Mouse (Mus musculus) urinary bladder, postnatal 25 days (tissue): ENCODE measurements around the gene Gm10401.

Source experiments
- DNase-seq: peaks from one replicate; pipeline ENCODE4 v3.0.0; 2022; ENCODE audit warnings: low spot score

Gm10401 gene

GRCm38 (mm10) chr5:115098195-115098594 lies at the start of gene Gm10401:
TSS of gene Gm10401 (minus strand) at chr5:115098295.
- DNase-seq = no peak

DNA sequence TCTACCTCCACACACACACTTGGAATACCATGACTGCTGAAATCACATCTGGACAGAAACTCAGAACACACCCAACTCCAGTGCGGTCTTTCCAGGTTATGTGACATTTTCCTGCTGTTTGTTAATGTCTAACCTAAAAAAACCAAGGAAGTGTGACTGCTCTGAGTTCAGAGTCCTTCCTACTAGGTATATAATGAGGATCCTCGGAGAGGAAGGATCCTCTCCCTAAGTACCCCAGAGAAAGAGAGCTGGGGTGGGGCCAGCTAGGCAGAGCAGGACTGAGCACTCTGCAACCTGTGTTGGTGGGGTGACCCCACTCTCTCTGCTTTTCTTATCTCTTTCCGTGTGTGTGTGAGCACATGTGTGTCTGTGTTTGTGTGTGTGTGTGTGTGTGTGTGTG lies 49.3 kb upstream of the Gm10401 start:
- DNase-seq = no peak

- no peak for DNase-seq
Measured at GRCm38 (mm10) chr5:115146747-115147130, 48.6 kb upstream of the Gm10401 start.

DNA sequence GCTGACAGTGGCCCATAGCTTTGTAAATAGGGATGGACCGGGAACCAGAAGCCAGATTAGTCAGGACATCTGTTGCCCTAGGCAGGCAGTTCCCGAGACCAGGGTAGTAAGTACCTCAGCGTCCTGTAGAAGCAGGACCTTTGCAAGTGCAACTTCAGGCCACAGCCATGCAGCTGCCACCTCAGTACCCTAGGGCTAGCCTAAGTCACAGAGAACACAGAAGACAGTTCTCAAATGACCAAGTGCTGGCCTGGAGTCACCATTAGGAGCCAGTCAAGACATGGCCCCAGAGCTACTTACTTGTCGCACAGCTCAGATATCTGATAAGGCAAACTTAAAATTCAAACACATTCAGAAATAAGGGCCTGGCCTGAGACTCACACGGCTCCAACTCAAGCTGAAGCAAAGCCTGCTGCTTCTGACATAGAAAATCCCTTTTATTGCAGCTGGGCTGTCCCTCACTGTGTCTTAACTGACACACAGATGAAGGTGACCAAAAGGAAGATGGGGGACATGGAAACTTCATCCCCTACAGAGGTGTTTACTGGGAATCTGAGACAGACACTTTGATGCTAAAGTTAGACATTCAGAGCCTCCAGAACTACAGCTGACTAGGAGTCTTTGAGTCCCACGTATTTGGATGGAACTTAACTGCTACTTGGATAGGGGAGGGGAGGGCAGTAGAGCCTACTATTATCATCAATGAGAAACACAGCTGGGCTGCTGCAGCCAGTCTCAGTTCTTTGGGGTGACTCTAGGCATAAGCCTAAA lies 48.1 kb upstream of the Gm10401 start:
- no peak for DNase-seq

DNA sequence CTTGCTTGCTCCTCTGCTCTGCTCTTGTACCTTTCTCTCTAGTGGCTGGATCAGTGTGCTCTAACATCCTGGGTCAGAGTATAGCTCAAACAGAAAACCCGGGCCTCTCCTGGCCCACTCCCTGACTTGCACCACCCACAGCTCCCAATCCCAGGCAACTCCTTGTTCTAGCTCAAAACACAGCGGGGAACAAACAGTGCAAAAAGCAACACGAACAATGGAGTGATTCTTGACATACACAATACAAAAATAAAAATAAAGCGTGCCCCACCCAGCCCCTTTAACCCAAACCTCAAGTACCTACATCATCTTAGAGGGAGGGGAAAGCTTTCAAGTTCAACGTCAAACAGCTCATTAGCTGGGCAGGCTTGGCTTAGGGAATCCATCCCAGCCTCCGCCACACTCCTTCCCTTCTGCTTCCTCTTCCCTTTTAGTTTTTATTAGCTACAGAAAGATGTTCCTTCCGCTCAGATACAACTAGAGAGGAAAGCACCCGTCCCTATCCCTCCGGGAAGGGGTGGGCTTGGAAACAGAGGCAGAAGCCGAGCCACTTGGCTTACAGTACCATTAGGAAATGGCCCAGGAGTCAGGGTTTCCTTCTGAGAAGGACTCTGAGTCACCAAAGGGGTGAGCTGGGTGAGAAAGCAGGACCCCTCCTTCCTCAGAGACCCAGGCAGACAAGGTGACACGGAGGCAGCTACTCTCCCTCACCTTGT lies 47.3 kb upstream of the Gm10401 start:
- DNase-seq = no peak

GRCm38 (mm10) chr5:115144471-115144870 lies 46.4 kb upstream of the Gm10401 start:
- no peak for DNase-seq

- DNase-seq = no peak
Measured at GRCm38 (mm10) chr5:115143552-115143951, 45.5 kb upstream of the Gm10401 start.

GRCm38 (mm10) chr5:115142166-115142697 lies 44.1 kb upstream of the Gm10401 start:
- no peak for DNase-seq

DNA sequence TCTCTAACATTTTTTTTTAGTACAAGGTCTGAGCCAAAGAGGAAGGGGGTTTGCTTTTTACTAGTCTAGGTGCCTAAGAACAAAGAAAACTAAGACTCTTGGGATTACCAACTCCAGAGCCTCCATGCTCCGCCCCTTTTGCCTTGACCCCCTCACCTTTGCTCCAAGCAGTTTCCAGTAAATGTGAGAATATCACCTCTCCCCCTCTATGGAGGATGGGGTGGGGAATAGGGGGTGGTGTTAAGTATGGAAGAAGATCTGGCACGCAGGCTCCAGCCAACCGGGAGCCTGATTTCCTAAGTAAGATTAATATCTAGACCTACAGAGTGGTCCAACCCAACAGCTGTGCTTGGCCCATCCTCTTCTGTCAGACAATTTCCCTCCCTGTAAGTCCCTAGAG lies 42.6 kb upstream of the Gm10401 start:
- no peak for DNase-seq

DNA sequence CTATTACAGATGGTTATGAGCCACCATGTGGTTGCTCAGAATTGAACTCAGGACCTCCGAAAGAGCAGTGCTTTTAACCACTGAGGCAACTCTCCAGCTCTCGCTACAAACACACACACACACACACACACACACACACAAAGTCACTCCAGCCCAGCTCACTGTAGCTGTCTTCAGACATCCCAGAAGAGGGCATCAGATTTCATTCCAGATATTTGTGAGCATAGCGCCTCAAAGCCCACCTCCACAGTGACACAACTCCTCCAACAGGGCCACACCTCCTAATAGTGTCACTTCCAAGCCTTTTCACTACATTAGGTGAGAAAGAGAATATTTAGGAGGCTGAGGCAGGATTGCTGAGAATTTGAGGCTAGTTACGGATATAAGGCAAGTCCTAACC lies 41.0 kb upstream of the Gm10401 start:
- DNase-seq = no peak

DNA sequence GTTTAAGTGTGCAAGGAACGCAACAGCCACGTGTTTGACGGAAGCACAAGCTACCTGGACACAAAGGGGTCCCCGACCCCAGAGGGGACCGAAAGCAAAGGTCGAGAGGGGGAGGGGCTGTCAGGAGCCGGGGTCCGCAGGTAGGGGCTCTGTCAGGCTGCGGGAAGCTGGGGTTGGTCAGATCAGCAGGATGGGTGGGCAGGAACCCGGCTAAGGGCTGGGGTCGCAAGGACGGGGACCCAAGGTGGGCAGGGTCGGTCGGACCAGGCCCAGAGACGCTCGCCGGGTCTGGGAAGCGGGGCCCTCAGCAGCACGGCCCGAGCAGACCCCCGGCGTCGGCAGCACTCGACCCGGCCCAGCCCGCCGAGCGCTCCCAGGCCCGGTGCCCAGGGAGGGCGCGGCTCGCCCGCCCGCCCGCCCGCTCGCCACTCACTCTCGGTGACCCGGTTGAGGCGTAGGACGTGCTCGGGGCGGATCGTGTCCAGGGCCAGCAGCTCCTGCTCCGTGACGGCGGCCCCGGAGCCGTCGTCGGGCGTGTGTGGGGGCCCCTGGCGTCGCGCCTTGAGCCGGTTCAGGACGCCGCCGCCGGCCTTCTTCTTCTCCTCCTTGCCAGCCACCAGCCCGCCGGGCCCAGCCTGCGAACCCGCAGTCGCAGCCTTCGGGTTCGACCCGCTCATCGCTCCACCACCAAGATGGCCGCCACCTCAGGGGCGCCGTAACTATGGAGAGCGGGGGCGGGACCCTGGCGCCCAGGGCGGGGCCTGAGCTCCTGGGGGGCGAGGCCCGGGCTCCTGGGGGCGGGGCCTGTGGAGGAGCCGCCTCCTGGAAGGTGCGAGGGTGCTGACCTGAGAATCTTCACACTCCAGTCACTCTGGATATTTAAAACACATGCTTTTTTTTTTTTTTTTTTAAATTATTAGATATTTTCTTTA lies 36.4 kb upstream of the Gm10401 start, which contains the start of gene Unc119b:
Gene Unc119b, minus strand, starts transcription at position 742 of the 932 bp plus-strand sequence.
- peak; percentile 89 for DNase-seq

DNA sequence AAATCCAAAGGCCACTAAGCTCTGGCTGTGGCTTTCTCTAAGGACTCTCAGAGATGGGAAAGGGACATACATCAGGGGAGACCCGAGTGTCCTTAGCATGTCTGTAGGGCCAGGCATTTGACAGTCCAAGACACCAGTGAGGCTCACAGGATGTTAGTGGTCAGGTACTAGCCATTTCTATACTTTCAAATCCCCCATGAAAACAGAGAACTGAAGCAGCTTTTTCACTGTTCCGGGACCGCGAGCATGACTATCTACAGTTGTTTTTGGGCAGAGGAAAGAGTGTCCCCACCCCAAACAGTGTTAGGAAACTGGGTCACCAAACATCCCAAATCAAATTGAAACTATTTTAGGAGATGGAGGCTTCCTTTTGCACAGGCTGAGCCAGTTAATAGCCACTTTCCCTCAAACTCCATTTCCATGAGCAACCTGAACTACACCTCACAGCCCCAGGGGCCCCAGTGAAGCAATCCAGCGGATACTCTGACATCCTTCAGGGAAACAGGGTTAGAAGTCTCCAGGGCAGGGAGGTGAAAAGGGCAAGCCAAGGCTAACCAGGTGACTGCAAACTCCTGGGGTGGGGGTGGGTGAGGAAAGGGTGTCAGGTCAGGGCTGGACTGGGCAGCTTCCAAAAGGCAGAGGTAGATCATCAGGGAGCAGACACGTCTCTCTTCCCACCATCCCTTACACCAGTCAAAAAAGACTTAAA lies 35.4 kb upstream of the Gm10401 start:
- no peak for DNase-seq

GRCm38 (mm10) chr5:115132465-115132864 lies 34.4 kb upstream of the Gm10401 start:
- no peak for DNase-seq

GRCm38 (mm10) chr5:115129328-115129727 lies 31.2 kb upstream of the Gm10401 start:
- DNase-seq = no peak

- DNase-seq = no peak
Measured at GRCm38 (mm10) chr5:115127421-115128179, 29.5 kb upstream of the Gm10401 start.

DNA sequence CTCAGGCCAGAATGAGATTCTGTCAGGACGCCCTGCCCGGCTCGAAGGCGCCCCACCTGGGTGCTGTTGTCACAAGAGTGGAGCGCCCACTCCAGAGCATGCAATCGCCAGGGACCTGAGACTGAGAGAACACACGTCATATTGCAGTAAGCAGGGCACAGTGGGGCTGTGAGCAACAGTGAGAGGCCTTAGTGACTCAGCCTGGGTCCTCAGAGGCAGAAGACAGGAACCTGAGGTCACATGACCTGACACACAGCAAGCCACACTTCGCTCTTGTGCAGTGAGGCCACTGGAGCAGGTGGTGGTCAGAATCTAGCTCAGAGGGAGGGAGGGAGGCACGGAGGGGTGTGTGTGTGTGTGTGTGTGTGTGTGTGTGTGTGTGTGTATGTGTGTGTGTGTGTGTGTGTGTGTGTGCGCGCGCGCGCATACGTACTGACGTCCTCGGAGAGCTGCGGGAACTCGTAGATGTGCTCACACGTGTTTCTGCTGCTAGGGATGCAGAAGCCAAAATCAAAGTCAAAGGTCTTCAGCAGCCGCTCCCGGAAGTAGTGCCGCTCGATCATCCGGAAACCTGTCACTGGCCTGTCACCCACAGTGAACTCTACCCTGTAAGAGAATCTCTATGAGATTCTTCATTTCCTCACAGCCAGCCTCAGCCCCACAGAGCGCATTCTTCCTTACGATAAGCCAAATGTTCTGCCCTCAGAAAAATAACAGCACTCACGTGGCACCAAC lies 28.6 kb upstream of the Gm10401 start:
- DNase-seq = peak; percentile 18

- peak; percentile 66 for DNase-seq
Measured at GRCm38 (mm10) chr5:115125211-115125871, 27.2 kb upstream of the Gm10401 start.

DNA sequence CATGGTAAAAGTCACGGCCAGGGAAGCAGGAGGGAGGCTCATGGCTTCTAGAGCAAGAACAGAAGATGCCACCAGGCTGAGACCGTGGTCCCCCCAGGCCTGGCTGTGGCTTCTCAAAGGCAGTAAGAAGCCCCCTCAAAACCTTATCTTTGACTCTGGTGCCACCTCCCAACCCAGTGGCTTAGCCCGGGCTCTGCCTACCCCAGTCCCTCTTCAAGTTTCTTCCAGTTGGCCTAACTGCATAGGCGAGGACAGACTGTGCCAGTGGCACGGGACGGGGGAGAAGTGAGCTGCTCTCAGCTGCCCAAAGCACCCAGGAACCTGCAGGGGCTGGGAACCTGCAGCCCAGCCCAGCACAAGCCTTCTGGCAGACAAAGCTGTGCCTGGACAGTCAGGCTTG lies 26.6 kb upstream of the Gm10401 start:
- no peak for DNase-seq

DNA sequence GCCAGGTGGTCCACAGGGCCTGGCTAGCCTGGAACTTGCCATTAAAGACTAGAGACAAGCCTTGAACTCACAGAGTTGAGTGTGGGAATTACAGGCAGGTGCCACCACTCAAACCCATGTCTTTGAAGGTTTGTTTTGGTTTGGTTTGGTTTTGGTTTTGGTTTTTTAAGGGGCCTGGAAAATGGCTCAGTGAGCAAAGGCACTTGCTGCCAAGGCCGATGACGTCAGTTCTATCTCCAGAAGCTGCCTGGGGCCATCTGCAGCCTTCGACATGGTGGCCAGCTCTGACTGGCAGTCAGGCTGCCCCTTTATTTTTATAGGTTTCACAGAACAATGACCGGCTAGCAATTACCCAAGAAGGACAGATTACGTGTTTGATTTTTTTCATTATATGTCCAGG lies 22.9 kb upstream of the Gm10401 start:
- DNase-seq = no peak
